Mouse (Mus musculus) MEL (cell line): Measurements from ENCODE around the gene Rgs17. TPM values are rescaled to one million over a fixed set of nuclear protein-coding genes. Genes with fewer than 3 reads are reported as not detected.

Source experiments
- DNase-seq: peaks from one replicate; pipeline ENCODE4 v3.0.0; 2011; ENCODE audit warnings: low read depth, low spot score
- H3K27ac ChIP-seq: 2 replicates; pipeline ENCODE4 v1.5.1; 2012; ENCODE audit warnings: low read depth, mild to moderate bottlenecking, control low read depth, low read length, moderate library complexity; ENCODE audit not compliant: control insufficient read depth
- H3K27me3 ChIP-seq, 2 experiments: fragments of 150-350 bp in 1 of 2; sonication (generic) in 1 of 2; 2 replicates each; pipeline ENCODE4 v1.6.1; 2012; ENCODE audit warnings: low read length in 2 of 2, mild to moderate bottlenecking in 2 of 2, improper control_type of control experiment in 1 of 2, moderate library complexity in 1 of 2; ENCODE audit not compliant: insufficient read depth in 2 of 2, control insufficient read depth in 1 of 2
- H3K36me3 ChIP-seq, 2 experiments: 2 replicates each; pipeline ENCODE4 v1.6.1; 2012 to 2014; ENCODE audit warnings: low read length in 2 of 2, improper control_type of control experiment in 1 of 2, inconsistent platforms in 1 of 2, mild to moderate bottlenecking in 1 of 2; ENCODE audit not compliant: insufficient read depth in 2 of 2, control insufficient read depth in 1 of 2
- H3K4me1 ChIP-seq, 2 experiments: fragments of 150-350 bp in 1 of 2; sonication (generic) in 1 of 2; 2 replicates each; pipeline ENCODE4 v1.6.1; 2012; ENCODE audit warnings: low read length in 2 of 2, improper control_type of control experiment in 1 of 2, mild to moderate bottlenecking in 1 of 2; ENCODE audit not compliant: insufficient read depth in 2 of 2, control insufficient read depth in 1 of 2
- H3K4me3 ChIP-seq, 2 experiments: fragments of 150-350 bp in 1 of 2; sonication (generic) in 1 of 2; 2 replicates each; pipeline ENCODE4 v1.5.1; 2012; ENCODE audit warnings: low read depth in 2 of 2, low read length in 2 of 2, mild to moderate bottlenecking in 2 of 2, moderate library complexity in 2 of 2, control low read depth in 1 of 2, improper control_type of control experiment in 1 of 2; ENCODE audit not compliant: control insufficient read depth in 1 of 2, insufficient read depth in 1 of 2
- H3K79me2 ChIP-seq: 2 replicates; pipeline ENCODE4 v1.6.1; 2012; ENCODE audit warnings: mild to moderate bottlenecking, low read length, moderate library complexity; ENCODE audit not compliant: control insufficient read depth, poor library complexity, insufficient read depth
- H3K9ac ChIP-seq: 2 replicates; pipeline ENCODE4 v1.6.1; 2012; ENCODE audit warnings: low read depth, mild to moderate bottlenecking, control low read depth, low read length, moderate library complexity; ENCODE audit not compliant: control insufficient read depth, poor library complexity, severe bottlenecking
- H3K9me3 ChIP-seq: fragments of 150-350 bp; sonication (generic); replicated peaks from 2 replicates; pipeline ENCODE4 v1.6.1; 2012; ENCODE audit warnings: mild to moderate bottlenecking, low read length, improper control_type of control experiment, moderate library complexity; ENCODE audit not compliant: insufficient read depth
- BHLHE40 ChIP-seq: IDR thresholded peaks from 2 replicates; pipeline ENCODE4 v1.6.1; 2012; ENCODE audit warnings: low read depth, mild to moderate bottlenecking, inconsistent platforms, low read length, improper control_type of control experiment, borderline replicate concordance
- CTCF ChIP-seq, 3 experiments: IDR thresholded peaks in 2 of 3; conservative IDR thresholded peaks in 1 of 3; 2 replicates each; pipeline ENCODE4 v1.5.1; 2011 to 2012; ENCODE audit warnings: low read length in 3 of 3, low read depth in 2 of 3, mild to moderate bottlenecking in 2 of 3, improper control_type of control experiment in 1 of 3, inconsistent platforms in 1 of 3, mixed read lengths in 1 of 3, moderate library complexity in 1 of 3; ENCODE audit not compliant: control insufficient read depth in 1 of 3, insufficient read depth in 1 of 3, poor library complexity in 1 of 3, severe bottlenecking in 1 of 3
- ETS1 ChIP-seq: IDR thresholded peaks from 2 replicates; pipeline ENCODE4 v1.6.1; 2012; ENCODE audit warnings: low read depth, mild to moderate bottlenecking, inconsistent platforms, low read length, improper control_type of control experiment, moderate library complexity
- GABPA ChIP-seq: IDR thresholded peaks from 2 replicates; pipeline ENCODE4 v1.6.1; 2012; ENCODE audit warnings: low read depth, mild to moderate bottlenecking, inconsistent platforms, low read length, improper control_type of control experiment, moderate library complexity
- MYC ChIP-seq: IDR thresholded peaks from 2 replicates; pipeline ENCODE4 v1.6.1; 2011; ENCODE audit warnings: low read depth, mild to moderate bottlenecking, low read length, improper control_type of control experiment, moderate library complexity
- POLR2AphosphoS2 ChIP-seq: IDR thresholded peaks from 2 replicates; pipeline ENCODE4 v1.6.1; 2011; ENCODE audit warnings: low read length, improper control_type of control experiment
- POLR2AphosphoS5 ChIP-seq: IDR thresholded peaks from 2 replicates; pipeline ENCODE4 v1.6.1; 2012; ENCODE audit warnings: low read depth, borderline replicate concordance, mild to moderate bottlenecking, inconsistent platforms, low read length, moderate library complexity, mixed read lengths
- RAD21 ChIP-seq: IDR thresholded peaks from 2 replicates; pipeline ENCODE4 v1.6.1; 2011; ENCODE audit warnings: mild to moderate bottlenecking, low read depth, low read length, improper control_type of control experiment
- RCOR1 ChIP-seq: IDR thresholded peaks from 2 replicates; pipeline ENCODE4 v1.6.1; 2012; ENCODE audit warnings: low read depth, mild to moderate bottlenecking, inconsistent platforms, low read length, improper control_type of control experiment
- SIN3A ChIP-seq: IDR thresholded peaks from 2 replicates; pipeline ENCODE4 v1.6.1; 2012; ENCODE audit warnings: low read length, improper control_type of control experiment, inconsistent platforms
- SMC3 ChIP-seq: IDR thresholded peaks from 2 replicates; pipeline ENCODE4 v1.6.1; 2011; ENCODE audit warnings: low read depth, low read length, improper control_type of control experiment
- USF1 ChIP-seq: IDR thresholded peaks from 2 replicates; pipeline ENCODE4 v1.6.1; 2014; ENCODE audit warnings: low read depth, mild to moderate bottlenecking, inconsistent platforms, low read length, improper control_type of control experiment, moderate library complexity
- ZC3H11A ChIP-seq: IDR thresholded peaks from 2 replicates; pipeline ENCODE4 v1.6.1; 2012; ENCODE audit warnings: low read depth, mild to moderate bottlenecking, inconsistent platforms, low read length, improper control_type of control experiment
- ZNF384 ChIP-seq: IDR thresholded peaks from 2 replicates; pipeline ENCODE4 v1.6.1; 2012; ENCODE audit warnings: low read depth, mild to moderate bottlenecking, inconsistent platforms, low read length, improper control_type of control experiment
- polyA plus RNA-seq, 2 experiments: library from polyadenylated mRNA; stranded (reverse) in 1 of 2; unstranded in 1 of 2; fragments of >175 nt in 1 of 2; fragments of >200 nt in 1 of 2; gene quantifications; 2 replicates each; pipeline versions ENCODE4 v1.2.1 to v1.2.4; 2012; ENCODE audit warnings: low replicate concordance in 2 of 2, low read depth in 1 of 2; ENCODE audit not compliant: insufficient read length in 2 of 2, insufficient read depth in 1 of 2, missing spikeins in 1 of 2
- total RNA-seq: library from RNA; depleted of rRNA; stranded (reverse); fragments of 300-350 nt; gene quantifications from 2 replicates; pipeline ENCODE4 v1.2.3, GENCODE M21; 2012

Gene Rgs17
- total and polyA plus RNA-seq, 3 experiments = not detected

- Histone ChIP-seq H3K9ac (no peak overlapping the region), H3K27me3 (no peaks in the 10 kb centered on the region; a peak in 1 of 4 replicates), H3K79me2 (no peaks in the 10 kb centered on the region), H3K4me1 (no peaks in the 10 kb centered on the region), H3K9me3 (no peaks in the 10 kb centered on the region), H3K27ac (no peak overlapping the region), H3K4me3 (no peak overlapping the region), H3K36me3 (no peaks in the 10 kb centered on the region)
- TF ChIP-seq USF1 (no peak), SMC3 (no peak), POLR2AphosphoS5 (no peak)
- DNase-seq = no peak
Observed at GRCm38 (mm10) chr10:5853290-5853868, 68.8 kb downstream of the Rgs17 start.

GRCm38 (mm10) chr10:5846939-5847338, 75.3 kb downstream of the Rgs17 start:
- Histone ChIP-seq H3K4me3 (no peak overlapping the region), H3K27me3 (peaks cover 0 to 1% of the 10 kb centered on the region in 2 experiments; a peak in 1 of 4 replicates)
- no peak for DNase-seq
- TF ChIP-seq USF1 (no peak), RAD21 (peak; percentile 8; the same call in 1 of the 2 replicates)
- TF ChIP-seq, all 39 proteins: peak for 1
- Histone ChIP-seq H3K79me2 (no peaks in the 10 kb centered on the region), H3K27ac (no peak overlapping the region), H3K9me3 (no peaks in the 10 kb centered on the region), H3K4me1 (no peaks in the 10 kb centered on the region), H3K36me3 (no peaks in the 10 kb centered on the region), H3K9ac (no peak overlapping the region)

GRCm38 (mm10) chr10:5841369-5841768, 80.8 kb downstream of the Rgs17 start:
- no peak overlapping the region for H3K4me3 ChIP-seq
- no peak overlapping the region for H3K9ac ChIP-seq
- no peaks in the 10 kb centered on the region for H3K79me2 ChIP-seq
- H3K27me3 ChIP-seq = peaks cover 0 to 1% of the 10 kb centered on the region in 2 experiments; a peak in 2 of 4 replicates
- H3K36me3 ChIP-seq = no peaks in the 10 kb centered on the region
- peak; percentile 82 for DNase-seq
- H3K4me1 ChIP-seq = no peaks in the 10 kb centered on the region
- H3K9me3 ChIP-seq = no peaks in the 10 kb centered on the region
- no peak overlapping the region for H3K27ac ChIP-seq
- TF ChIP-seq POLR2AphosphoS2 (no peak), RCOR1 (no peak), ZC3H11A (peak; percentile 71), GABPA (no peak), MYC (no peak), ETS1 (no peak), SMC3 (peak; percentile 64), ZNF384 (0 out of 2 replicates have a peak, but pooled peaks have one; percentile 11), SIN3A (no peak), CTCF (IDR thresholded peaks at IDR 0.05 in 2 of 3, conservative IDR thresholded peaks at IDR 0.05 in 1 of 3; ENCODE audit: control insufficient read depth in 1 of 3, insufficient read depth in 1 of 3, low read depth in 2 of 3, low read length in 3 of 3, poor library complexity in 1 of 3, severe bottlenecking in 1 of 3) (peak; percentile 48 to 85 (median 52); a peak in 5 of 6 replicates), BHLHE40 (no peak), RAD21 (peak; percentile 82)
- TF ChIP-seq, all 39 proteins: peak for 5
